Mouse (Mus musculus) neural tube, embryonic 11.5 days (tissue): Measurements from ENCODE around the gene Gm10100. TPM values are rescaled to one million over a fixed set of nuclear protein-coding genes. Genes with fewer than 3 reads are reported as not detected.
"Not testable (repeated sequence)": the region's sequence is repeated elsewhere in the genome, so short reads cannot be mapped to it uniquely, and the experiment has no call there.

Experiments used
- ATAC-seq: fragments of 200-750 bp; cut with Nextera tagmentation; 2 replicates; pipeline ENCODE4 v1.8.0; 2017; ENCODE audit warnings: moderate number of reproducible peaks, mild to moderate bottlenecking, moderate TSS enrichment, moderate library complexity; ENCODE audit not compliant: insufficient read depth, low FRiP score, low TSS enrichment
- DNase-seq: peaks from one replicate; pipeline ENCODE4 v3.0.0-alpha.2; 2015; ENCODE audit warnings: low spot score
- H3K27ac ChIP-seq: fragments of 300-500 bp; sonication (generic); 2 replicates; pipeline ENCODE4 v1.5.1; 2014; ENCODE audit warnings: low read depth, mild to moderate bottlenecking, low read length
- H3K27me3 ChIP-seq: fragments of 300-500 bp; sonication (generic); 2 replicates; pipeline ENCODE4 v1.6.1; 2014; ENCODE audit warnings: mild to moderate bottlenecking, low read length, mixed read lengths; ENCODE audit not compliant: control insufficient read depth, insufficient read depth
- H3K36me3 ChIP-seq: fragments of 300-500 bp; sonication (generic); 2 replicates; pipeline ENCODE4 v1.6.1; 2014; ENCODE audit warnings: mild to moderate bottlenecking, low read length, moderate library complexity, mixed read lengths; ENCODE audit not compliant: control insufficient read depth, insufficient read depth
- H3K4me1 ChIP-seq: fragments of 300-500 bp; sonication (generic); 2 replicates; pipeline ENCODE4 v1.6.1; 2014; ENCODE audit warnings: low read length, mixed read lengths; ENCODE audit not compliant: control insufficient read depth, insufficient read depth
- H3K4me2 ChIP-seq: fragments of 300-500 bp; sonication (generic); 2 replicates; pipeline ENCODE4 v1.6.1; 2014; ENCODE audit warnings: low read depth, mild to moderate bottlenecking, moderate library complexity
- H3K4me3 ChIP-seq: fragments of 300-500 bp; sonication (generic); 2 replicates; pipeline ENCODE4 v1.5.1; 2014; ENCODE audit warnings: low read depth, low read length
- H3K9ac ChIP-seq: fragments of 300-500 bp; sonication (generic); 2 replicates; pipeline ENCODE4 v1.6.1; 2014; ENCODE audit warnings: mild to moderate bottlenecking, low read length
- H3K9me3 ChIP-seq: fragments of 300-500 bp; sonication (generic); 2 replicates; pipeline ENCODE4 v1.6.1; 2016; ENCODE audit warnings: low read length; ENCODE audit not compliant: control insufficient read depth
- WGBS: fragments of 180-500 bp; shearing (Covaris S2); extraction: QIAGEN DNeasy Blood & Tissue Kit; methylation state at CpG from one replicate; pipeline ENCODE4 v1.1.7; 2014; 5-methylcytosine and 5-hydroxymethylcytosine counted together
- polyA plus RNA-seq: library from polyadenylated mRNA; unstranded; fragments of >200 nt; fragmentation: Nextera tagmentation; extraction: Ambion mirVana; gene quantifications from 2 replicates; pipeline ENCODE4 v1.2.1, GENCODE M21; 2014

Gm10100 gene
- polyA plus RNA-seq, 1 experiment from 2014 or later, result not detected

- no peak overlapping the region for H3K27ac ChIP-seq
- H3K4me2 ChIP-seq, result no peak overlapping the region
- ATAC-seq (no peak), DNase-seq (no peak)
- no peak overlapping the region for H3K4me3 ChIP-seq
- no peak overlapping the region for H3K9ac ChIP-seq
- no peaks in the 10 kb centered on the region for H3K36me3 ChIP-seq
- H3K4me1 ChIP-seq, result no peaks in the 10 kb centered on the region
- no peaks in the 10 kb centered on the region for H3K27me3 ChIP-seq
- H3K9me3 ChIP-seq, result no peaks in the 10 kb centered on the region
- WGBS, result 86% methylated on average over 1 of the region's 1 CpGs
Measured at GRCm38 (mm10) chr10:77735928-77736327, 9.6 kb downstream of the Gm10100 start.

GRCm38 (mm10) chr10:77738929-77739328 is 12.6 kb downstream of the Gm10100 start:
- Histone ChIP-seq H3K27me3 (no peaks in the 10 kb centered on the region), H3K4me1 (no peaks in the 10 kb centered on the region), H3K4me2 (no peak overlapping the region), H3K4me3 (no peak overlapping the region), H3K9me3 (no peaks in the 10 kb centered on the region), H3K27ac (no peak overlapping the region), H3K36me3 (no peaks in the 10 kb centered on the region), H3K9ac (no peak overlapping the region)
- ATAC-seq (no peak), DNase-seq (no peak)
- WGBS, result 87% methylated on average over 4 of the region's 4 CpGs

- H3K9me3 ChIP-seq, H3K4me2 ChIP-seq, H3K36me3 ChIP-seq, DNase-seq, ATAC-seq, H3K27ac ChIP-seq, H3K4me1 ChIP-seq, H3K4me3 ChIP-seq, H3K9ac ChIP-seq, H3K27me3 ChIP-seq: not testable (repeated sequence)
- WGBS, result 62% methylated on average over 4 of the region's 5 CpGs
Measured at GRCm38 (mm10) chr10:77741924-77742688, 15.8 kb downstream of the Gm10100 start, which contains the start of gene Gm18596. Gene Gm18596, minus strand, starts transcription at chr10:77742638.

GRCm38 (mm10) chr10:77750686-77751085 is 24.4 kb downstream of the Gm10100 start:
- not testable (repeated sequence) for H3K36me3 ChIP-seq, H3K9ac ChIP-seq, H3K4me1 ChIP-seq, DNase-seq, H3K27ac ChIP-seq, ATAC-seq, H3K4me2 ChIP-seq, H3K4me3 ChIP-seq, H3K27me3 ChIP-seq, H3K9me3 ChIP-seq
- 79% methylated on average over 1 of the region's 1 CpGs for WGBS

- H3K4me2 ChIP-seq, H3K27ac ChIP-seq, H3K9ac ChIP-seq, H3K9me3 ChIP-seq, DNase-seq, H3K4me1 ChIP-seq, H3K36me3 ChIP-seq, H3K4me3 ChIP-seq, H3K27me3 ChIP-seq, ATAC-seq: not testable (repeated sequence)
- WGBS, result 75% methylated on average over 1 of the region's 1 CpGs
Measured at GRCm38 (mm10) chr10:77751254-77751653, 25.0 kb downstream of the Gm10100 start, which contains the start of gene Gm9736. Gene Gm9736, minus strand, starts transcription at chr10:77751354.

- not testable (repeated sequence) for H3K27ac ChIP-seq, H3K9me3 ChIP-seq, H3K4me1 ChIP-seq, H3K4me2 ChIP-seq, ATAC-seq, DNase-seq, H3K27me3 ChIP-seq, H3K9ac ChIP-seq, H3K4me3 ChIP-seq, H3K36me3 ChIP-seq
- WGBS, result 53% methylated on average over 3 of the region's 3 CpGs
Measured at GRCm38 (mm10) chr10:77752312-77752711, 26.0 kb downstream of the Gm10100 start.

- ATAC-seq, result no peak
Measured at GRCm38 (mm10) chr10:77753448-77753847, 27.2 kb downstream of the Gm10100 start.

GRCm38 (mm10) chr10:77759582-77759981 is 33.3 kb downstream of the Gm10100 start, which contains the start of gene Gm3233:
Gene Gm3233, minus strand, starts transcription at chr10:77759682.
- not testable (repeated sequence) for H3K4me3 ChIP-seq, ATAC-seq, H3K9ac ChIP-seq, H3K27ac ChIP-seq, H3K4me2 ChIP-seq, H3K27me3 ChIP-seq, H3K9me3 ChIP-seq, DNase-seq, H3K36me3 ChIP-seq, H3K4me1 ChIP-seq
- WGBS, result no CpG with 5 or more reads among the region's 1 CpGs

More at GRCm38 (mm10) chr10:77753448-77753847, 27.2 kb downstream of the Gm10100 start:
- H3K27me3 ChIP-seq, result no peaks in the 10 kb centered on the region
- DNase-seq, result no peak
- H3K9me3 ChIP-seq, result no peaks in the 10 kb centered on the region
- H3K4me2 ChIP-seq, result no peak overlapping the region
- no peaks in the 10 kb centered on the region for H3K36me3 ChIP-seq
- H3K27ac ChIP-seq, result no peak overlapping the region
- H3K4me1 ChIP-seq, result no peaks in the 10 kb centered on the region
- no peak overlapping the region for H3K4me3 ChIP-seq
- H3K9ac ChIP-seq, result no peak overlapping the region

- H3K4me2 ChIP-seq, result no peak overlapping the region
- WGBS, result 90% methylated on average over 1 of the region's 1 CpGs
- ATAC-seq, result no peak
- no peaks in the 10 kb centered on the region for H3K36me3 ChIP-seq
- H3K9ac ChIP-seq, result no peak overlapping the region
- no peak overlapping the region for H3K4me3 ChIP-seq
- no peaks in the 10 kb centered on the region for H3K27me3 ChIP-seq
- no peak overlapping the region for H3K27ac ChIP-seq
- no peaks in the 10 kb centered on the region for H3K9me3 ChIP-seq
- H3K4me1 ChIP-seq, result no peaks in the 10 kb centered on the region
- DNase-seq, result no peak
Measured at GRCm38 (mm10) chr10:77769727-77770126, 43.4 kb downstream of the Gm10100 start.
